Mouse (Mus musculus) layer of hippocampus, adult 9-10 months (tissue): Measurements from ENCODE around the gene Gpatch8.
"Not testable (repeated sequence)": the region's sequence is repeated elsewhere in the genome, so short reads cannot be mapped to it uniquely, and the experiment has no call there.

Experiments used
- DNase-seq: peaks from one replicate; pipeline ENCODE4 v3.0.0; 2022; ENCODE audit warnings: low spot score

Gene Gpatch8

DNA sequence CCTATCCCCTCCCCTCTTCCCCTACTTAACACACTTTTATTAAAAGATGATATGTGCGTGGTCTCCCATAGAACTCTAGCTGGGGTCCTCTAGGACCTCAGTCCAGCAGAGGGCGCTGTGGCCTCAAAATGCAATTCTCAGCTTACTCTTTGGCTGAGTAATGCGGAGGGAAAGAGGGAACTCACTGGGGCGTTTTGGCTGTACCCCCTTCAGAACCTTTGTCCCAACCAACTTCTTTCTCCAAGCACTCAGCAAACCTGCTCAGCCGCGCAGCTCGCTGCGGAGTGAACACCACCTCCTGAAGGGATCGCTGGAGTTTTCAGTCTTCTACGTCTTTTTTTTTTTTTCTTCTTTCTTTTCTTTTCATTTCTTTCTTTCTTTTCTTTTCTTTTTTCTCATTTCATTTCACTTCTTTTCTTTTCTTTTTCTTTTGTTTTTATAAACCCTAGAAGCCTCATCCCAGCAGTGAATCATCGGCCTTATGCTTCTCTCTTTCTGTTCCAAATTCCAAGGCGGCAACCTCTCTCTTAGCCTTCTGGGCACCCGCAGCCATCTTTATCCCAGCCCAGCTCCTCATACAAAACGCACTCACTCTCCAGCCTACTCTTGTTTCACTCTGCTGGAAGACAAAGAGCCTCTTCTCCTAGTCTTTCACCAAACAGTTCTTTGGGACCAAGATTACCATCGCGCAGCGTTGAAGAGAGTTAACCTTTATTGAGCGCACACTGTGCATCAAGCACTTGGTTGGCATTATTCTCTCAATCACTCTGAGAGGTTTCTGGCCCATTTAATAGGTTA lies 16.9 kb upstream of the Gpatch8 start:
- DNase-seq: no peak

DNA sequence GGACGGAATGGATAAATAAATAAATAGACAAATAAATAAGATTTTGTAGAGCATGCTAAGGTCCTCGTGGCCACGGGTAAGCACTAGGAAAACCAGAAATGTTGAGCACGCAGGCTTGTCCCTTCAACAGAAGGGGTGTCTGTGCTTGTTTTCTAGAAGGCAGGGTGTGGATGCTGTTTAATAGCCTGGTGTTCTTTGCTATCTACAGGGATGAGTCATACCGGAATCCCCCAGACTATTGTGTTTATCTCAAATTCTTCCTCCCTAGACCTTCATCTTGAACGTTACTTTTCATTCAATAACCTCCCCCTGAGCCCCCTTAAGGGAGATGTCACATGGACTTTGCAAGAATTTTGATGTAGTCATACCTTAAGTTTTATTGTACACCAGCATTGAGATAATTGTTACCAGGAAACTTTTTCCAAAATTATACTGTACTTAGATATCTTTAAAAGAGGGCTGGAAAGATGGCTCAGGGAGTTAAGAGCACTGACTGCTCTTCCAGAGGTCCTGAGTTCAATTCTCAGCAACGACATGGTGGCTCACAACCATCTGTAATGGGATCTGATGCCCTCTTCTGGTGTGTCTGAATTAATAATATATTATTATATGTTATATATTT lies 12.7 kb upstream of the Gpatch8 start:
- no peak for DNase-seq

DNA sequence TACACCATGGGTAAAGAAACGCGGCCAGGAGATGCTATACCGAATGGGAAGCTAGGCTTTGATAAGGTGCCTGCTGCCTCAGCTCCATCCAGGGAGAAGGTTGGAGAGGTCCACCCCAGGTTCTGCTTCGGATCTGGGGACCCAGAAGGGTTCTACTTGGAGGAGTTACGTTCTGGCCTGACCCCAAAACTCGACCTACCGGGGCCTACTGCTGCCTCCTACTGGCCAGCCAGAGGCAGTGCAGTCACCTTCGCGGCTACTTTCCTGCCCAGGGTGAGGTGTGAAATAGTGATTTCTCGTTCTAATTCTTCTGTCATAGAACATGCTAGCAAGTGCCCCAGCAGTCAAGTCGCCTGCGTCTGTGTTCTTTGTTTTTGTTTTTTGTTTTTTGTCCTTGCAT lies 12.0 kb upstream of the Gpatch8 start:
- DNase-seq: no peak

DNA sequence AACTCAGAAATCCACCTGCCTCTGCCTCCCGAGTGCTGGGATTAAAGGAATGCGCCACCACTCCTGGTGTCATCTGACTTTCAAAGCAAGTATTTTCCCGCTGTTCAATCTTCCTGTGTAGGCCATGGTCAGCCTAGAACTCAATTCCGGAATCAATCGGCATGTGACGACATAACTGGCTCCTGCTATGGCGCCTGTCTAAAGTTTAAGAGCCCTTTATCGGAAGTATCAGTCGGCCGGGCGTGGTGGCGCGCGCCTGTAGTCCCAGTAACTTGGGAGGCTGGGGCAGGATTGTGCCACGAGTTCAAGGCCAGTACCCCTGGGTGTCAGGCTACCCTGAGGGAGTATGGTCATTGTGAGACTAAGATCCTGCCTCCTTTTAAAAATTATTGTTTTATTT lies 11.5 kb upstream of the Gpatch8 start:
- no peak for DNase-seq

DNA sequence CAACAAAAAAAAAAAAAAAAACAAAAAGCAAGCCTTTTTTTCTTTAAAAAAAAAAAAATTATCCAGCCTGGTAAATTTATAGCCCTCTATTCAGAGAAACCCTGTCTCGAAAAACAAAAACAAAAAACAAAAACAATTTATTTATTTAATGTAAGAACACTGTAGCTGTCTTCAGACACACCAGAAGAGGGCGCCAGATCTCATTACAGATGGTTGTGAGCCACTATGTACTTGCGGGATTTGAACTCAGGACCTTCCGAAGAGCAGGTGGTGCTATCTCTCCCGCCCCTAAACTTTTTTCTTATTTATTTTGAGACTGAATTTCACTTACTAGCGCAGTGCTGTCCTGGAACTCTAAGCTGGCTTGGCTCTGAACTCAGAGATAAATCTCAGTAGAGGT lies 11.0 kb upstream of the Gpatch8 start:
- DNase-seq: no peak

DNA sequence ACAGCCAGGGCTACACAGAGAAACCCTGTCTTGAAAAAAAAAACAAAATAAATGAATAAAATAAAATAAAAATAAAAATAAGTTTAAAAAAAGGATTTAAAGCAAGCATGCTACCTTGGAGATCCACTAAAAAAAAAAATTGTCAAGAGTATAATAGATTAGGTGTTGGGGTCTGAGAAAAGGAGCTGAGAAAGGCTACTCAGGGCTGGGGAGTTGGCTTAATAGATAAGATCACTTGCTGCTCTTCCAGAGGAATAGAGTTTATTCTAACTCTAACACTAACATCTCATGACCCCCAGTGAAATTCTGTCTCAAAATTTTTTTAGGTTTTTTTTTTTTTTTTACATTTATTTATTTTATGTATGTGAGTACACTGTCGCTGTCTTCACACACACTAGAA lies 10.1 kb upstream of the Gpatch8 start:
- DNase-seq: no peak

DNA sequence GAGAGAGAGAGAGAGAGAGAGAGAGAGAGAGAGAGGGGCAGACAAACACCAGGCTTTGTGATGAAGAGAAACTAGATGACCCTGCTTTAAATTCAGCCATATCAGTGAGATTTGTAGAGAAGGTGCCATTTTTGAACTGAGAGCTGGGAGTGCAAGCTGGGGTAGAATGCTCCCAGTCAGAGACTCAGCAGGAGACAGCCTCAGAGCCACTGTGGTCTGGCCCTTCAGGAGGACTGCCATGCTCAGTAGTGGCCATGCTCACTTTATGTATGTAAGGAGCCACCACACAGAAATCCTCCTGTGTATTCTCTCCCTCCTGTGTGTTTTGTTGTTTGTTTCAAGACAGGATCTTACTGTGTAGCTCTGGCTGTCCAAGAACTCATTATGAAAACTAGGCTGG lies 9.5 kb upstream of the Gpatch8 start:
- no peak for DNase-seq

DNA sequence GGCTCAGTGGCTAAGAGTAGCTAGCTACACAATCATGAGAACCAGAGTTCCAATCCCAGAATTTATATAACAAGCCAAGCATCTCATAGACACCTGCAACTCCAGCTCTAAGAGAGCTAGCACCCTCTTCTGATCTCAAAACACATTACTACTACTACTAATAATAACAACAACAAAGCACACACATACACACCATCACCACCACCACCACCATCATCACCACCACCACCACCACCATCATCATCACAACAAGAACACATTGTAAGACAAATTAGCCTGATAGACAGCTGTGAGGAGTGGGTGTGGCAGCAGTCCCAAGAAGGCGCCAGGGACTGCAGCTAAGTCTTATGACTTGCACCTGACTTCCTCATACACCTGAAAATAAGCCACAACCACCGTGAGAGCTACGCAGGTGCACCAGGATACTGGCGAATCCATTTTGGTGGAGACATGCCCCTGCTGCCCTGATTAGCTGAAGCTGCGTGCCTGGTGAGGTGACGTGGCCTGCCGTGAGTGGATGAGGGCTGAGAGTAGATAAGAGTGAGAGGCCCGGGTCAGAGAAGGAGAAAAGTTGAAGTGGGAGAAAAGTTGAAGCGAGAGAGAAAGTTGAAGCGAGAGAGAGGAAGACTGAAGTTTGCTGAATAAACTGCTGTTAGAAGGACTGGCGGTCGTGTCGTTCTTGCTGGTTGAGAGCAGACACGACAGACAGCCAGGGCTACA lies 8.9 kb upstream of the Gpatch8 start:
- not testable (repeated sequence) for DNase-seq

DNA sequence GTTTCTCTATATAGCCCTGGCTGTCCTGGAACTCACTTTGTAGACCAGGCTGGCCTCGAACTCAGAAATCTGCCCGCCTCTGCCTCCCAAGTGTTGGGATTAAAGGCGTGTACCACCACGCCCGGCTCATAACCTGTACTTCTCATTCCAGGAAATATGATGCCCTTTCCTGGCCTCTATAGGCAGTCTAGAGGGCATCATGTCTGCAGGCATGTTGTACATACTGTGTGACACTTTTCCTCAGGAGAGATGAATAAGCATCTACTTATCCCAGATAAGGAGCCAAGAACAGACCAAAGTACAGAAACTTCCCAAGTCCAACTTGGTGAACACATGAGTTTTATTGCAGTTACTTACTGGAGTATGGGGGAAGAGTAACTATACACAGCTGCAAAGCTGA lies 2.5 kb upstream of the Gpatch8 start:
- no peak for DNase-seq

DNA sequence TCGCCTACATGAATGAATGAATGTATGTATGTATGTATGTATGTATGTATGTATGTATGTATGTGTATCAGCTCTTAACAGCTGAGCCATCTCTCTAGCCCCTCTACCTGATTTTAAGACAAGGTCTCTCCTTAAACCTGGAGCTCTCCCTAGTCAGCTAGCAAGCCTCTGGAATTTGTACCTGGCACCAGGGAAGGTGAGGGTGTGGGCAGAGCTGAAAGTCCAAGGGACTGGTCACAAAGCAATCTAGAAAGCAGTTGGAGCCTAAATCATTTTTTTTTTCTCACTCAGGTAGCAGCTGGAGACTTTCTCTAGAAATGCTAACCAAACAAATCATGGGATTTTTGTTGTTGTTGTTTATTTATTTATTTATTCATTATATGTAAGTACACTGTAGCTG lies 1.2 kb upstream of the Gpatch8 start:
- DNase-seq: no peak

DNA sequence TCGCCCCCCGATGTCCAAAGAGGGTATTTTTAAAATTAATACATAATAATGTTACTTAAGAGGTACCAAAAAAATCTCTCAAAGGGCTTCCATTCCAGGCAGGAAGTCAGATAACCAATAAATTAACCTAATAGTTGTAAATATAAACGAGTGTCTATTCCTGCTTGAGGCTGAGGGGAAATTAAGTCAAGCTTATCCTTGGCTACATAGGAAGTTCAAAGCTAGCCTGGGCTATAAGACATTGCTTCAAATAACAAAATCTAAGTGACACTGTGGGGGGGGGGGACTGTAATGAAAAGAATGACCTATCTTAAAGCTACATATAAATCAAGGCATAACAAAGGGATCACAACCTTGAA lies 503 bp upstream of the Gpatch8 start:
- DNase-seq: no peak

DNA sequence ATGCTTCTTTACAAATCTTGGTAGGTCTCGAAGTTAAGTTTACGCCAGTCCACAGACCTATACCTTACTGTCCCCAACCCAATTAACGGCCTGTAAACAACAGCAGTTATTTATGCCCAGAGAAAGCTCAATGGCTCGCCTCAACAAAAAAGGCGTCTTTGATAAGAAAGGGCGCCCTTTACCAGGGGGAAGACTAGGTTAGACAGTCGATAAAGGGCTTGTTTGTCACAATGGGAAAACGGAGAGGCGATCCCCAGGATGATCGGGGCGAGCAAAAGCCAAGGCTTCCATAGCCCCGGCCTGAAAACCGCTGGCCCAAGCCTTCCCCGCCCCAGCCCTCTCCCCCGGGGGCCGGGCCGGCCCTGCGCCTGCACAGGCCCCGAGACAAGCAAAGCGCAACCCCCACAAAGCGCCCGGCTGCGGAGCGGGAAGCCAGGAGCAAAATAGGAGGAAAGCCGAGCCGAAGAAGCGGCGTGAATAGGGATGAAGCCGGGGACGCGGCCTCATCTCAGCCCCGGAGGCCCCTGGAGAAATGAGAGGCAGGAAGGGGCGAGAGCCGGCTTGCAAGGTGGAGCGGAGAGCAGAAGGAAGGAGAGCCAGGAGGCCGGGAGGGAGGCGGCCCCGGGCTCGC lies 677 bp downstream of the Gpatch8 start:
- no peak for DNase-seq

DNA sequence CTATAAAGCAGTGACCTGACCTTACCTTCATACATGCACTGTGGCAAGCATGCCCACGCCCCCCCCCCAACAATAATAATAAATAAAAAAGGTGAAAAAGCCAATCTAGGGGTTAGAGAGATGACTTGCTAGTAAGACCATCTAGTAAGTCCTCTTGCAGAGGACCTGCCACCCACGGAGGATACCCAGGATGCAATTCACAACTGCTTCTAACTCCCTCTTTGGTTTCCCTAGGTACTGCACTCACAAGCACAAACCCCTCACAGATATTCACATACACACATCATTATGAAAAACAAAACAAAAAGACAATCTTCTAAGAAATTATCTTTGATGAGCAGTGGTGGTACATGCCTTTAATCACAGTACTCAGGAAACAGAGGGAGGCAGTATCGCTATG lies 4.1 kb downstream of the Gpatch8 start:
- no peak for DNase-seq

DNA sequence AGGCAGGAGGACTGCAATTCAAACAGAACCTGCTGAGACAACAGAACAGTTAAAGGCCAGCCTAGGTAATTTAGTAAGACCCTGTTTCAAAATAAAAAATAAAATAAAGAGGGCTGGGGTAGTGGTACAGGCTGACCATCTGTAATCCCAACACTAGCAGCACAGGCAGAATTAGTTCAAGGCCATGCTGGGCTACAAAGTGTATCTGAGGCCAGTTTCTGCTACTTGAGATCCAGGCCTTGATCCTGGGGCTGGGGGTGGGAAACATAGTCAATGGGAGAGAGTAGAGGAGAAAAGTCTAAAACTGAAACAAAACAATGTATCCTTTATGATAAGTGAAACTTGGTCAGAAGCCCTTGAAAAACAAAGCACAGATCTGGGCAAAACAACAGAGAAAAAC lies 5.0 kb downstream of the Gpatch8 start:
- DNase-seq: no peak

DNA sequence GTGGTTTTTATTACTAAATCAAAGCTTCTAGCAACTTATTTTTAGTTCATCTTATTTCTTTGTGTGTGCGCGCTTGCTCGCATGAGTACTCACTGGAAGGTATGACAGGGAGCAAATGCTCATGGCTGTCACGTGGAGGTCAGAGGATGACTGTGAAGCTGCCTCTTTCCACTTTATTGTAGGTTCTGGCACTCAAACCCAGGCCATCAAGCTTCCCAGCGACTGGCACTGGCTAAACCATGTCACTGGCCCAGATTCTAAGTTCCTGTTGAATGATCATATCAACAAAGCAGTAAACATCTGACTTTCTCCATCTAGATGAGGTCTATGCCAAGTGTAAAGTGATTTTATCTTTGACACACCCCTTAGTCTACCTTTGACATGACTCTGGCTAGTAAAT lies 14.7 kb downstream of the Gpatch8 start:
- DNase-seq: no peak

DNA sequence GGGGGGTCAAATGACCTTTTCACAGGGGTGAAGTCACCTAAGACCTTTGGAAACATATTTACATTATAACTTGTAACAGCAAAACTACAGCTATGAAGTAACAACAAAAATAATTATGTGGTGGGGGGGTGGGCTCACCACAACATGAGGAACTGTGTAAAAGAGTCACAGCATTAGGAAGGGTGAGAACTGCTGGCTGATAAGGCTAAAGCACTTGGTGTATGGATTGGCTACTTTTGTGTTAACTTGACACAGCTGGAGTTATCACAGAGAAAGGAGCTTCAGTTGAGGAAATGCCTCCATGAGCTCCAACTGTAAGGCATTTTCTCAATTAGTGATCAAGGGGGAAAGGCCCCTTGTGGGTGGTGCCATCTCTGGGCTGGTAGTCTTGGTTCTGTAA lies 15.9 kb downstream of the Gpatch8 start:
- not testable (repeated sequence) for DNase-seq

DNA sequence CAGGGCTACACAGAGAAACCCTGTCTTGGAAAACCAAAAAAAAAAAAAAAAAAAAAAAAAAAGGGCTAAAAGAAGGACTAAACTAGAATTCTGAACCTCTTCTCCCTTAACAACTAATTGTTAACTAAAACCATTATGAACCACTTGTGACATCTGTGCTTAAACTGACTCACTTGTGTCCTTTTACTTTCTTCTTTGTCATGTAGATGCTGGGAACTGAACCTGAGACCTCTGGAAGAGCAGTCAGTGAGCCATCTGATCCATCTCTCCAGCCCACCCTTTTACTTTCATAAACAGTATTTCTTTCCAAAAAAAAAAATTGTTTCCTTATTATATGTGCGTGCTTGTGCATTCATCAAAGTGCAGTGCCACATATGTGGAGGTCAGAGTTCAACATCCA lies 16.5 kb downstream of the Gpatch8 start:
- no peak for DNase-seq

DNA sequence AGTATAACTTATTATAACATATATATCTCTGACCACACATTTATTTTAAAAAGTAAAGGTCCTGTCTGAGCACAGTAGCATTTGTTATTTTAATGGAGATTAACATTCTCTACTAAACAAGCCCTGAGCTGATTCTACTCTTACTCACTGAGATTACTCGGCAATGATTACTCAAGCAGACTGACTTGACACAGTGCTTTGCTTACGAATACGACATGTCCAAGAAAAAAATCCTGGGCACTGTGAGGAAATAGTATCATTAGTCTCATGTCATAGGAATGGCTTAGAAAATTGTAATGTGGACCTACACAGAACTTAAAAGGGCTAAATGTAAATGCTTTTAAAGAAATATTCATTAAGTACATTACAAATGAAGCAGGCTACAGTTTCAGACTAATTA lies 20.0 kb downstream of the Gpatch8 start:
- DNase-seq: no peak

DNA sequence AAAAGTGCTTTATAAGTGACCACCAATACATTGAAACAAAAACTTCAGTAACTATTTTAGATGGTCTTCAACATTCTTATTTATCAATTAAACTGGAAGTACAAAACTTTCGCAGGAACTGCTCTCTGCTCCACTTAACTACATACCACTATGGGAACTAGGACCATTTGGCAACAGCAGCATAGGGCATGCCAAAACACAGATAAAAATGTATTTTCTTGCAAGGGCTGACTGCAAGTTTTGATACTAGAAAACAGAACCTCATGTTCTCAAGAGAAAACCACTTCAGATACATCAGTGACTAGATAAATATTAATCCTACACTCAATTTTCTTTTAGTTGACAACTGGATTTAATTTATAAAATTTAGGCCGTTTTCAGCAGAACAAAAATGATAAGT lies 22.1 kb downstream of the Gpatch8 start:
- no peak for DNase-seq

DNA sequence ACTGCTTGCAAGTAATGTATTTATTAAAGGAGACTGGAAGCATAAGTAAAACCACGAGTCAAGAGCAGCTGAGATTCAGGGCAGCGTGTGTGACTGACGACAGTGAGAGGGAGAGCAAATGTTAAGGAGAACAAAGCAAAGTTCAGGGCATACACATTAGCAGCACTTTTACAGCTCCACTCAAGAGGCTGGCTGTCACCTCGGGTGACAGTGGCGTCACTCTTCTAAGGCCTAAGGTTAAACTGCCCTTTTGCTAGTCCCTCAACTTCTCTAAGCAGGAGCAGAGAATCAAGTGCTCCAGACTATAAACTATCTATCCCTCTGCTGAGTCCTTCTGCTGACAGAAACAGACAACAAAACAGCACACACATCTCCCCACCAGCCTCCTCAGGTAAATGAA lies 24.8 kb downstream of the Gpatch8 start:
- no peak for DNase-seq

DNA sequence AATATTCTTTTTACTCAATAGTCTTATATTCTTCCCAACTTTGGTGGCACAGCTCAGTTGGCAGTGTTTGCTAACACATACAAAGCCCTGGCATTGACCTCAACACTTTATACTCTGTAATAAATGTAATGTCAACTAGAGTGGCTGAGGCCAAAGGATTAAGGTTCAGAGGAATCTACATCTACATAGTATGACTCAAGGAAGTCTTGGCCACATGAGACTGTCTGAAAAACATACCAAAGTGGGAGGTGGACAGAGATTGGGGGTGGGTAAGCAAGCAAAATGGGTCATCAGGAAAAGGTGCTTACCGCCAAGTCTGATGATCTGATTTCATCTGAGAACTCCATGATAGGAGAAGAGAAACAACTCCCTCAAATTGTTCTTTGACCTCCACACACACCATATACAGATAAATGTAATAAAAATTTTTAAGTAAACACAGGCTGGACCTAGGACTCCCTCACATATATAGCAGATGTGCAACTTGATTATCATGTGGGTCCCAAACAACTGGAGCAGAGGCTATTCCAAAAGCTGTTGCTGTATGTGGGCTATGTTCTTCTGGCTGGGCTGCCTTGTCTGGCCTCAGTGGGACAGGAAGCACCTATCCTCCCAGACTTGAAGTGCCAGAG lies 41.3 kb downstream of the Gpatch8 start:
- DNase-seq: no peak

DNA sequence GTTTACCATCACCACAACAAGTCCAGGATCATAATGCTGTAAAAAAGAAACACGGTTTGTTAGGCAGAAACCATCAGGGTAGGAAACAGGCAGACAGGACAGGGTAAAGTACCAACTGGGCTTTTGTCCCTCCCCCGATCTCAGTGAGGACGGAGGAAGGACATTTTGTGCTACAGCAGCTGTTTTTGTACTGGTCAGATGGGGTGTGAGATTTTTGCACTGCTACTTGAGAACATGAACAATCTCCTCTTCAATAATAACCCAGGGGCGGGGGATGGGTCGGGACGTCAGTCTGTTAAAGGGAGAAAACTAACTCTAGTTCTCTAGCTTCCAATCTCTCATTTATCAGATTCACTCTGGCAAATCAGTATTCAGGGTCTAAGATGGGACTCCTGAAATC lies 46.0 kb downstream of the Gpatch8 start:
- DNase-seq: no peak

DNA sequence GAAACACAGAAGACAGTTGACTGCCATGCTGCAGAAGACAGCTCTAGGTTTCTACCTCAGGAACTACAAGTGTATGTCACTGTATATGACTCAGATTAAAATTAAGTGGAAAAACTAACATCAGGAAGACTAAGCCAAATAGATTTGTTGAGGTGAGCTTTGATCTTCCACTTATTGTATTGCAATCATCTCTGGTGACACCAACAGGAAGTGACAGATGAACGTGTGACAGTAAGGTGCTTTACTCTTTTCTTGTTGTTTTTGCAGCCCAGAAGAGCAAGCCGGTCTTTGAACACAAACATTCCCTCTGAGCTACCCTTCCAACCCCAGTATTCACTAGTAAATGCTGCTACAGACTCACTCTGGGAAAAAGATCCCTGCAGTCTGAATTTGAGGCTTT lies 59.5 kb downstream of the Gpatch8 start:
- DNase-seq: no peak
